Mouse (Mus musculus): Measurements from ENCODE around the gene Akr1b8. TPM values are rescaled to one million over a fixed set of nuclear protein-coding genes. Genes with fewer than 3 reads are reported as not detected.
"Not testable (repeated sequence)": the region's sequence is repeated elsewhere in the genome, so short reads cannot be mapped to it uniquely, and the experiment has no call there.

Akr1b8 gene
- 1 to 10 TPM; 7.0 to 8.0 TPM for total RNA-seq (2021)

DNA sequence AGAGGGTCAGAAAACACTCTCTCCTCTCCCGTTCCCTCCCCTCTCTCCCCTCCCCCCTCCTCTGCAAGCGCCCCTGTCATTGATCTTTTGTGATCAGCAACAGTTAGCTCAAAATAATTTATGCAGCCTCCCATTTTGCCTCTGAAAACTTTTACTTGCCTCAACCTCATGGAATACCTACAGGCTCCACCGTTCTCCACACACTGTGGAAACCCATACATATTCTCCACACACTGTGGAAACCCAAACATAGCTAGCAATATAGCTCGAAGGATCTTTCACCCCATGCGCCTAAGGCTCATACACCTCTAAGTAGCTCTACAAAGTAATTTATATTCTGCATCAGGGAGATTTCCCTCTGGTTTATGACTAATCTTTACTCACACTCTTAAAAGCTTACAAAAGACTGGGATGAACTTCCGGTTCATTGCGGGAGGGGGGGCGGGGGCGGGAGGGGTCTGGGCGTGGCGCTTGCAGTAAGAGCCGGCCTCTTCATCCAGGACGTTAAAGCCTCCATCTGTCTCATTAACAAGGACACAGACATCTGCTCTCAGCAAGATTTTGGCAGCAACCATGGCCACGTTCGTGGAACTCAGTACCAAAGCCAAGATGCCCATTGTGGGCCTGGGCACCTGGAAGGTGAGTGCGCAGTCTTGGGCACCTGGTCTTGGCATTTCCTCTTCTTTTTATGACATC is at the start of gene Akr1b8:
Gene Akr1b8 (plus strand): TSS at position 462 of the 696 bp plus-strand sequence.
- peak; percentile 13 for DNase-seq

DNA sequence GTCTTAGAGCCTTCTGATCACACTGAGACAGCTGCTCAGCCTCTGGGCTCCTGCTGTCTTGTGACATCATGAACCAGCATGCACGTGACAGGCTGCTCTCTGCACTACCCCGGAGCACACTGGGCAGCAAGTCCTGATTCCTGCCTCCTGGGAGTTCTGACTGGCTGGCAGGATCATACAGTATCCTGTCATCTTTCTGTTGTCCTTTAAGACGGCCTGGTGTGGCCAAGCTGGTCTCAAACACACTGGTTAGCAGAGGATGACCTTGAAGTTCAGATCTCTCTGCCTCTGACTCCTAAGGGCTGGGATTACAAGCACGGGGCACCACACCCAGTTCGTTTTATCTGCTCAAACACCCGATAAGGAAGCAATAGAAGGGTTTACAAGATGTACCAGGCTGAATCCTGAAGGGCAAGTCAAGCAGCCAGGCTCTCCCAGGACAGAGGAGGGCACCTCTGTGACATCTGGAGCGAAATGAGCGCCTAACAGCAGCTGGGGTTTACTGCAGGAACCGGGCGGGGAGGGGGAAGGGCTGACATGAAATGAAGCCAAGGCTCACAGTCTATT is 49.2 kb upstream of the Akr1b8 start:
- DNase-seq, result peak; percentile 55

DNA sequence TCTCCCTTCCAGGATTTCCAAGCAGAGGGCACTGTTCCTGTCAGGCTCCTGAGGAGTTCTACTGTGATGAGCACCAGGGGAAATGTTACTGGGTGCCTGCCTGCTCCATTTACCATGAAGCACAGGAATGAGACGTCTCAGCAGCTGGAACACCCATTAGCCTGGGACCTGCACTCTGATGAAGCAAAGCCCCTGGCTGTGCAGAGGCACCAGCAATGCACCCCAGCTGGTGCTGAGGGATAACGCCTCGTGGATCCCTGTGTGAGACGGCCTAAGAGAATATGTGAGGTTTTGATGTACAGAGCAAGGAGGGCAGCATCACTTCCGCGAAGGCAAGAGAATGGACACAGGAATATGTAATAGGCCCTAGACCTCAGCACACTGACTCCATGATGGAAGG is 47.1 kb upstream of the Akr1b8 start:
- no peak for DNase-seq

DNA sequence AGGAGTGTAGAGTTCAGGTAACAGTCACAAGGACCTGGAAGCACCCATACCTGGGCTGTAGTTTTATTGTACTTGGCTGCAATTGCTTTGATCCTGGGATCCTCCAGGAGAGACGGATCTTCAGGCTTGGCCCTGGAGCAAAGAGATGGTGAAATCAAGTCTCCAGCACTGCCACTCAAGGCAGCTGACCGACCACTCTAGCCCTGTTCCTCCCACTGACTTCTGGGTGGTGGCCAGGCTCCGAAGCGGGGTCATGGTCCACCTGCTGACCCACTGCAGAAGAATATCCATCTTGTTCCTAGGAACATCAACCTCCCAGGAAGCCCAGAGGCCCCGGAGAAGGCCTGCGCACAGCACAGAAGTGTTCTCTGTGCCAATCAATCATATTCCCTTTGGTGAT is 44.4 kb upstream of the Akr1b8 start:
- no peak for DNase-seq

DNA sequence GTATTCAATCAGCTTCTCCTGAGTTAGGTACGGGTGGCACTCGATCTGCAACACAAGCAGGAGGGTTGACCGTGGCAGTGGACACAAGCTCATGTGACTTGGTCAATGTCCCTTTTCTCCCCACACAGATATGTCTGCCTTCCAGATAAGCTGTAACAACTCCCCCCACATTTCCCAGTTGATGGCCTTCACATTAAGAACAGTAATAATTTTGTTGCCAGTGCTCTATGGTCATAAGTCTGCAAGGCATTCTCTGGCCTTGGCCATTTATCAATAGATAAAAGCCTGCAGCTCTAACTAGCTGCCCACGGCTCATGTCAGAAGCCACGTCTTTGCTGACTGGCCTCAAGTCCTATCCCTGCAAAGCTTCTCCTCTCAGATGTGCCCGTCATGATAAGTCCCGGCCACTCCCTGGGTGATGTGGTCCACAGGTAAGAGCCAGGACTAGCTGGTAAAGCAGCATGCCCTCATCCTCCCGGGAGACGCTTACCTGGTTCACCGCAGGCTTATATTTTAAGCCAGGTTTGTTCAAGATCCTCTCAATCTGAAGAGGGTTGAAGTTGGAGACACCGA is 43.8 kb upstream of the Akr1b8 start:
- DNase-seq, result no peak

DNA sequence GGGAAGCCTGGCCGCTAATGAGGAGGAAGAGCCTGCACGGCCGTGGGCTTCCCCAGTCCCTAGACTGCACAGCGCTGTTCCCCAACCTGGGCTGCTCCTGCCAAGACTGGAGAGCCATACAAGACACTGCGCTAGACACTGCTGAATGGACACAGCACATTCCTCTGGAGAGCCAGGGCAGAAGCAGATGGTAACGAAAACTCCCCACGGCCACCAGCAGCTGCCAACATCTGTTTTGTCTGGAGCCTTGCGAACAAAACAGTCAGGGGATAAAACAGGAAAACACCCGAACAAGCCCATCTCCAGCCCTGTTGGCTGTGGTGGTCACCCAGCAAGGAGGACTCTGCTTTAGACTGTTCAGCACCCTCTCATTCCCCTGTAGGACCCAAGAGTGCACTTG is 40.5 kb upstream of the Akr1b8 start:
- DNase-seq, result peak; percentile 42

DNA sequence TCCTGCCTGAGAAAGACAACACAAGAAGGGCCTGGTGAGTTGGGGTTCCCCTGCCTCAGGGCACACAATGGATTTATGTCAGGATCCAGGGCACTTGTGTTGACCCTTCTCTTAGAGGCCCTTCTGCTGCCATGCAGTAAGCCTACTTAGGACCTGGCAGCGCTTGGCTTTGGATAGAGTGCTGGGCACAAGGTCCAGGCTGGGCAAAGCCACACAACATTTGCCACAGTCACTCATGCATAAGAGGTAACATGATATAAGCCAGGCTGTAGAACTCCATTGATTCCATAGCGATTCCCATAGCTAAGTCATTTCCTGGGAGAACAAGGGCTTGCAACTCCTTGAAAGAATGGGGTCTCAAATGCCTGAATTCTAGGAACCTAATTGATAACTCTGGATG is 40.0 kb upstream of the Akr1b8 start:
- no peak for DNase-seq

DNA sequence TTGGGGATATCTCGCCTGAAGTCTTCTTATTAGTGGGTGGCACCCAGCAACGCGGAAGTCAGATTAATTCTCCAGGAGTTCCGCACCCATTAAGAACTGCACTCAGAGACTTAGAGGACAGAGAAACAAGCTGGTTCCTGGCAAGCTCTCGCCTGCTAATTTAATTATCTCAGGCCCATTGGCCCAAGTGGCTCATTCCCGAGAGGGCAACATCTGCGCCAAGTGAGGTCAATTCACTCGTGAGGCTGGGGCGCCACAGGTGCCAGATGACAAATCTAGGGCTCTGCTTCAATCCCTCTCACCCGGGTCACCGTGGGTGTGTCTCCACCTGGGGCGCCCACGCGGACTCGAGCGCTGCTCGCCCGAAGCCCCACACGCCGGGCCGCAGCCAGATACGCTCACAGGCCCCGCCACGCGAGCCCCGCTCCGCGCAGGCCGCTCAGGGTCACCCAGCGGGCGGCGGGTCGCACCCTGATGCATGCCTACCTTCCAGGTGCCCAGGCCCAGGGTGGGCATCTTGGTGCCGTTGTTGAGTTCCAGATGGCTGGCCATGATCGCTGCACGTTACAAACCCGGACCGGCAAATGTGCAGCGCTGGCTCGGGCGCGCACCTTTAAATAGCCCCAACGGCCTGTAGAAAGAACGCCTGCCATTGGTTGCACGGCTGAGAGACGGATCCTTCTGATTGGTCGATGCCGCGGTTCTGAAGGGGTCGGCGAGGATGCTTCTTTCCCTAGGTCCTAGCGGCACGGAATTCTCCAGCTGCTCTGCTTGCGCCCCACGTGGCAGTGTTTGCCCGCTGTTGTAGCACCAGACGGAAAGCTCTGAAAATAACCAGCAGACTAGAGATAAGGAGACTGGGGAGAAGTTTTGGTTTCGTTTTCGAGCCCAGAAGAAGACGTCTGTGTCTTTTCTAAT is 36.8 kb upstream of the Akr1b8 start, which contains the start of gene Akr1b3:
Gene Akr1b3 (minus strand): TSS at position 625 of the 918 bp plus-strand sequence.
- DNase-seq, result peak; percentile 93

DNA sequence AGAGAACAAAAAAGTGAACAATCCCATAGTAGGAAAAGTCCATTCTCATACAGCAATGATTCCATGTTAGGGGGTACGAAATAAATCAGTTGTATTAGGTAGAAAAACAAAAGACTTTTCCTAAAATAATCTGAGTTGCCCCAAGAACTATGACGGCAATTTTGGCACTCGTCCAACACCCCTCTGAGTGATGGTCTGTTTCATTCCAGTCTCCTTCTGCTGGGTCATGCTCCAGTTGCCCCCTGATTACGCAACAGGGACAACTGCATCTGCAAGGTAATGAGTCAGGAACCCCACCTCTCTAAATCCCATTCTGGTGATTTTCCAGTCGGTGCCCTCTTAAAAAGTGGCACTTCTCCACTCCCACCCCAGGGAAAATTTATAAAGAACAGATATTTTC is 35.7 kb upstream of the Akr1b8 start:
- peak; percentile 55 for DNase-seq

DNA sequence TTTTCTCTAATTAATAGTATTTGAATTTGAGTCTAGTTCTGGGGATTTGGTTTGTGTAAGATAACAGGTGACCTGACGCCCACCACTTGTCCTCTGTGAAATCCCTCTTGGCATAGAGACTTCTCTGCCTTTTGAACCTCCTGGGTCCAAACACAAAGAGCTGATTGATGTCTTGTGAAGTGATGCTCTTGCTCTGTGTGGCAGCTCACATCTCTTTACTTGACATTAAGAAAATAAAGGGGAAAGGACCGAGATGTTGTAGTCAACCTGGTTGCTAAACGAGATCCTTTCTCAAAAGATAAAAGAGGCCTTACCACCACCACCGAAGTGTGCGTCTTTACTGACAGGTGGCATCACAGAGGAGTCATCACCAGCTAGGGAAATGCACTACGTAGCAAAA is 35.3 kb upstream of the Akr1b8 start:
- DNase-seq, result no peak

DNA sequence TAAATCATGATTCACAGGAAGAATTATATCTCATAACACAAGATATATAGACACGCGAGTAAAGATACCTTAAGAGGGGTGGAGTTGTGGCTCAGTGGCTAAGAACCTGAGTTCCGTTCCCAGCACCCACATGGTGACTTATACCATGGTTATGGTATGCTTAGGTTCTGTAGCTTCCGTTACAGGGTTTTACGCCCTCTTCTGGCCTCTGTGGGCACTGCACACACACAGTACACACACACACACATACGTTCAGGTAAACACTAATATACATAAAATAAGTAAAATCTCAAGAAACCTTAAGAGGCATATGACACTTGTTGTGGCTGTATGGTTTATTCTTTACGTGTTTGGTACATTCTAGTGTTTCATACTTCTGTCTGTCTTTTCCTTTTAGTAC is 31.8 kb upstream of the Akr1b8 start:
- no peak for DNase-seq

DNA sequence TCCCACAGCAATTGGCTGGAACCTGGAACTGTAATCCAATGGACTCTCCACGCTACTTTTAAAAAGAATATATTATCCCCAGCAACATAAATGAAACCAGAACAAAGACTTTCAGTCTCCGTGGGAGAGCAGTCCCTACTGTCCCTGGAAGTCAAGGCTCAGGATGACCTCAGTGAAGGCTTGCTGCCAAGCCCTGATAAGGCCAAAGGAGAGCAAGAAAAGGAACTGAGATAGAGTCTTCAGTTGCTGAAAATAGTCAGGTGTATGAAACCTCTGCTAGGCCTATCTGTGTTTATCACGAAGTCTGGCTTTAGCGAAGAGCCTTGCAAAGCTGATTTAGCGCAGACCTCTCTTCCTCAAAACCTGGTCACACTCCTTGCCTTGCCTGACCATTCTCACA is 22.5 kb upstream of the Akr1b8 start:
- DNase-seq, result no peak

DNA sequence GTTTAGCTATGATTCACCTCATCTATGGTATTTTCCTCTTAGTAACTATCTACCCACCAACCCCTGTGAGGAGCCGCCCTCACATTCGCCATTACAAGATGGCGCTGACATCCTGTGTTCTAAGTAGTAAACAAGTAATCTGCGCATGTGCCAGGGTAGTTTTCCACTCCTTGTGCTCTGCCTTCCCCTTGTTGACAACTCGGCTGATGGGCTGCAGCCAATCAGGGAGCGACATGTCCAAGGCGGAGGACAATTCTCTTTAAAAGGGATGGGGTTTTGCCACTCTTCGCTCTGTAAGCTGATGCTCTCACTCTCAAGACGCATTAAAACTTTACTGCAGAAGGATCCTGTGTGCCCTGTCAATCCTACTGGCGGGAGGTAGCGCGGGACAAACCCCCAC is 22.1 kb upstream of the Akr1b8 start:
- not testable (repeated sequence) for DNase-seq

DNA sequence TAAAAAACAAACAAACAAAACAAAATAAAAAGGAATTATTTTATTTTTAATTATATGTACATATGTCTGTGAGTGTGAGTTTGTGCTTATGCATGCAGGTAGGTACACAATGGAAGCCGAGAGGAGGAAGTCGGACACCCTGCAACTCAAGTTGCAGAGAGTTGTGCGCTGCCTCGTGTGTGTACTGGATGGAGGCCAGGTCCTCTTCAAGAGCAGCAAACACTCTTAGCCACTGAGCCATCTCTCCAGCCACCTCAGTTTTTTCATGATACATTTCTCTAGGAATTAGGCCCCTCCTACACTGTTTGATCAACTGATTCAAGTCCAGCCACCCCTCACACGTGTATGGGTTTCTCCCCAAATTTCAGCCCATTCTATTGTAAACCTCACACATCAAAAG is 19.2 kb upstream of the Akr1b8 start:
- no peak for DNase-seq

DNA sequence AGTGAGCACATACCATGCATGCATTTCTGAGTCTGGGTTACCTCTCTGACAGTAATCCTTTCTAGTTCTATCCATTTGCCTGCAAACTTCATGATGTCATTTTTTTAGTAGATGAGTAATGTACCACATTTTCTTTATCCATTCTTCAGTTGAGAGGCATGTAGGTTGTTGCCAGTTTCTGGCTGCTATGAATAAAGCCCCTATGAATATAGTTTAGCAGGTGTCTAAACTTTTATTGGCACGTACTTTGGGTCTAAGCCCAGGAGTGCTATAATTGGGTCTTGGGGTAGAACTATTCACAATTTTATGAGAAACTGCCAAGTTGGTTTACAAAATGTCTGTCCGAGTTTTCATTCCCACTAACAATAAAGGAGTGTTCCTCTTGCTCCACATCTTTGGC is 16.1 kb upstream of the Akr1b8 start:
- DNase-seq, result no peak

DNA sequence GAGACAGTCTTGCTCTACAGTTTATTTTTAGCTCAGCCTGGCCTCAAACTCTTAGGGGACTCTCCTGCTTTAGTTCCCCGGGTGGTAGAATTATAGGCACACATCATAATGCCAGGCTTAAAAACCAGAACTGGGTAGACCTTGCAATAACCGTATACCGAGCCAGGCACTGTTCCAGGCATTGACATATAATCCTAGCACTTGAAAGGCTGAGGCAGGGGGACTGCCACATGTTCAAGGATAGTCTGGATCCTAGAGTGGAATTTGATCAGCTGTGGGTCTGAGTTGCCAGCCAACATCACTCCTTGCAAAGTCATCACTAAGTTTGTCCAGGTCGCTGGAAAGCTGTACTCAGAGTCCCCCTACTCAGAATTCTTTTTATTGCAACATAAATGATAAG is 11.9 kb upstream of the Akr1b8 start:
- DNase-seq, result no peak

DNA sequence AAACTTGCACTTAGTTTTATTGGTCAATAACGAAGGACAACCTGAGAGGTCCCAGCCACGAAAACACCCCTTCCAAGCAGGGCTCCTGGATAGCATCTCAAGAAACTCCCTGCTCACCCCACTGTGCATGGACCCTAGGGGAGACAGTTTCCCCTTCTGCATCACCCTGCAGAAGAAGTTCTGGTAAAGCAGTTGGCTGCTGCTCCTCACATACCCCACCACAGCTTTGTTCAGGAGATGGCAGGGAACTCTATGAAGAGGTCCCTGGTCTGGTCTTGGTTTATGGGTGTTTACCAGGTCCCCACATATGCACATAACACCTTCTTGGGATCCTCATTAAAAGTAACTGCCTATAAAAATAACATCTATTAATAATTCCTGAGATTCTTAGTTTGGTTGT is 11.4 kb upstream of the Akr1b8 start:
- DNase-seq, result no peak

DNA sequence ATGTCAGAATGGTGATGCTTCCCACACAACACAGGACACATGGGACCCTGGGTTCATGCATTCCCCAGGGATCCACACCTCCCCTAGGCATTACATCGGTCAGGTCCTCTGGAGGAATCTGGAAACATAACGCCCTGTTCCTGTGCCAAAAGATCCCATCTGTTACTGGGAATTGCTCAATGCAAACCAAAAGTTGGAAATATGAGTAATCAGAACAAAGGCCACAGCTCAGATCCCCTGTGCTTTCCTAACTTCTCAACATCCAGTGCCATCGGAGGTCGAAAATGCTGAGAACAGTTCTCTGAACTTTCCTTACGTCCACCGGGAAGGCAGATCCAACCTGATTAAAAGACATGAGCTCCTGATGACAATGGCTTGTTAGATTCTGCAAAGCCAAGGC is 10.5 kb upstream of the Akr1b8 start:
- no peak for DNase-seq

DNA sequence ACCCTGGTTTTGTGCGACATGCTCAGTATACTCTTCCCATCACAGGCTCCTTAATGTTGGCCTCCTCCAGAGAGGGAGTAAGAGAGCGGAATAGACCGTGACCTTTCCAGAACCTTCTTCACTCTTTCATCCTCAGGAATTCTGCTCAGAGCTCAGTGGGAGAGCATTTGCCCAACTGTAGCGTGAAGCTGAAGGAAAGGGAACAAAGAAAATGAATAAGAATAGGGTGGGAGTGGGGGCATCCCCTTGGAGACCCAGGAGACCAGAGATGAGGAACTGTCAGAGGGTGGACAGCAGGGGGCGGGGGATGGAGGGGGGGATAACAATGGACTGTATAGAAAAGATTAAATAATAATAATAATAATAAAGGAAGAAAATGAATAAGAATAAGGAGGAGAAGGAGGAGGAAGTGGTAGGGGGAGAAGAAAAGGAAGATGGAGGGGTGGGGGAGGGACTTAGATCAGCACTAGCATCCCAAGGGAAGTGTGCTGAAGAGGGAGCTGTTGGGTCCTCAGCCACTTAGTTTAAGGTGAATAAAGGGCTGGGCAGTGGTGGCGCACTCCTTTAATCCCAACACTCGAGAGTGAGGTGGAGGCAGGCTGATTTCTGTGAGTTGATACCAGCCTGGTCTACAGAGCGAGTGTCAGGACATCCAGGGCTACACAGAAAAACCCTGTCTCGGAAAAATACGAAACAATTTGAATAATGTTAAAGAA is 9.6 kb upstream of the Akr1b8 start:
- no peak for DNase-seq

DNA sequence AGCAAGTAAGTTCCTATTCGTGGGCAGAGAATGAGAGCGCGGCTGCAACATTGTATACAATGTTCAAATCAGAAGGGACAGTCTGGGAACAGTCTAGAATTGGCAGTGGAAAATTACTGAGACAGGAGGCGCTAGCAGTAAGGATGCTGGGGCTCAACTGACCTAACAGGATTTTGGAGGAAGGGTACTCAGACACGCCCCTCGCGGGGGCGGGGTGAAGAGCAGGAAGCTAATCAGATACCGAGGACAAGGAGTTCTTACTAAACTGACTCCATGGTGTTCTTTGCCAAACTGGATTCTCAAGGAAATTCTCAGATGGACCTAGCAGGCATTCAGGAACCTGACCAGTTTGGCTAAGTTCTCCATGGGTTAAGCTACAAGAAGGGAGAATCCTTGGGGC is 9.0 kb upstream of the Akr1b8 start:
- DNase-seq, result no peak

DNA sequence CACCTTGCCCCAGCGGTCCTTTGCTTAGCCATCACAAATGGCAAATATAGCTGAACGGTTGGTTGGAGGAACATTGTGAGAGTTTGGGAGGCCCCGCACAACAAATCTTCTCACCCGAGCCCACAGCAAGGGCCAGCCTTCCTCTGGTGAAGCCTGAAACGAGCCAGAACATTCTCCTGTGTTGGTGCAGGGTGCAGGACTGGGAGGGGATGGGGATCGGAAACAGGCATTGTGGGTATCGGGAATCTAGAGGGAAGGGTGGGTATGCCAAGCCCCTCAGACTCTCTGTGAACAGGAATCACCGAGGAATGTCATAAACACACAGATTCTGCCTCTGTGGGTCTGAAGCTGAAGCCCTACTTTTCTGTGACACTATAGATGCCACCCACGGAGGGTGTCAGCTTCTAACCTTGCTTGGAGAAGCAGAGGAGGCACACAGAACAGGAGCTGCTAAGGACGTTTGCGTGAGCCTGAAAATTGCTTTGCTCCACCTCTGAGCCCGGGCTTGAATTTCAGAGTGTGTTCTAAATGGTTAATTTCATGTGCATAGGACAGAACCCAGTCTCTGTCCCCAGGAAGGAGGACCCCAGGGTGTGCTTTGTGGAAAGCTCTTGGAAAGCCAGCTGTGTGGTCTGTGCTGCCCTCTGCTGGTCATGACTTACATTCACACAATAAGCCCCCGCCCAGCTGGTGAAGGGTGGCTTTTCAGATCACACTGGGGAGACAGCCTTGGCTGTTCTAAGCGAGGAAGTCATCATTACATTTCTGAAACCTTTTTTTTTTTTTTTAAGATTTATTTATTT is 7.6 kb upstream of the Akr1b8 start:
- DNase-seq, result peak; percentile 87
